Mouse (Mus musculus): ENCODE data around the gene Fgf5. TPM values are rescaled to one million over a fixed set of nuclear protein-coding genes. Genes with fewer than 3 reads are reported as not detected.

Gene Fgf5
- polyA plus RNA-seq, 1 experiment from 2014 or later = 0.55 TPM

- Histone ChIP-seq H3K4me1 (replicated peaks; ENCODE audit: control insufficient read depth, insufficient read depth) (no peaks in the 10 kb centered on the region), H3K27ac (replicated peaks) (no peak overlapping the region), H3K9me3 (ENCODE audit: control insufficient read depth, low read length) (no peaks in the 10 kb centered on the region), H3K36me3 (ENCODE audit: control insufficient read depth, insufficient read depth, low read length) (no peaks in the 10 kb centered on the region), H3K27me3 (ENCODE audit: control insufficient read depth, insufficient read depth, low read length) (peaks cover 2% of the 10 kb centered on the region; the same call in 1 of the 2 replicates), H3K9ac (ENCODE audit: low read length) (no peak overlapping the region), H3K4me3 (ENCODE audit: low read depth, low read length) (no peak overlapping the region), H3K4me2 (replicated peaks; ENCODE audit: low read depth) (no peak overlapping the region)
- DNase-seq (ENCODE audit: low spot score) = no peak
- ATAC-seq (ENCODE audit: low FRiP score, low TSS enrichment) = no peak
- TF ChIP-seq CTCF (IDR thresholded peaks at IDR 0.05; ENCODE audit: low read depth) = no peak
- WGBS = 11% methylated on average over 12 of the region's 12 CpGs
Observed at GRCm38 (mm10) chr5:98255176-98255575, 1.2 kb downstream of the Fgf5 start.

- ATAC-seq (ENCODE audit: low FRiP score, low TSS enrichment) (no peak), DNase-seq (ENCODE audit: low spot score) (no peak)
- no peak overlapping the region for H3K27ac ChIP-seq (replicated peaks)
- H3K4me2 ChIP-seq (replicated peaks; ENCODE audit: low read depth) = no peak overlapping the region
- 16% methylated on average over 18 of the region's 18 CpGs for WGBS
- TF ChIP-seq CTCF (IDR thresholded peaks at IDR 0.05; ENCODE audit: low read depth) (no peak), EP300 (optimal IDR thresholded peaks at IDR 0.05) (no peak)
- no peaks in the 10 kb centered on the region for H3K4me1 ChIP-seq (replicated peaks; ENCODE audit: control insufficient read depth, insufficient read depth)
- H3K9me3 ChIP-seq (ENCODE audit: control insufficient read depth, low read length) = no peaks in the 10 kb centered on the region
- H3K4me3 ChIP-seq (ENCODE audit: low read depth, low read length) = no peak overlapping the region
- H3K9ac ChIP-seq (ENCODE audit: low read length) = no peak overlapping the region
- H3K27me3 ChIP-seq (ENCODE audit: control insufficient read depth, insufficient read depth, low read length) = peaks cover 2% of the 10 kb centered on the region; the same call in 1 of the 2 replicates
- H3K36me3 ChIP-seq (ENCODE audit: control insufficient read depth, insufficient read depth, low read length) = no peaks in the 10 kb centered on the region
Observed at GRCm38 (mm10) chr5:98255760-98256490, 1.9 kb downstream of the Fgf5 start.

- ATAC-seq (ENCODE audit: low FRiP score, low TSS enrichment) = no peak
- no peak for DNase-seq (ENCODE audit: low spot score)
- Histone ChIP-seq H3K9me3 (ENCODE audit: control insufficient read depth, low read length) (no peaks in the 10 kb centered on the region), H3K27ac (replicated peaks) (no peak overlapping the region), H3K27me3 (ENCODE audit: control insufficient read depth, insufficient read depth, low read length) (no peaks in the 10 kb centered on the region), H3K4me2 (replicated peaks; ENCODE audit: low read depth) (no peak overlapping the region), H3K36me3 (ENCODE audit: control insufficient read depth, insufficient read depth, low read length) (no peaks in the 10 kb centered on the region), H3K9ac (ENCODE audit: low read length) (no peak overlapping the region), H3K4me3 (ENCODE audit: low read depth, low read length) (no peak overlapping the region), H3K4me1 (replicated peaks; ENCODE audit: control insufficient read depth, insufficient read depth) (no peaks in the 10 kb centered on the region)
- TF ChIP-seq EP300 (optimal IDR thresholded peaks at IDR 0.05) (no peak), CTCF (IDR thresholded peaks at IDR 0.05; ENCODE audit: low read depth) (no peak)
- 91% methylated on average over 21 of the region's 21 CpGs for WGBS
Observed at GRCm38 (mm10) chr5:98275318-98275818, 21.4 kb downstream of the Fgf5 start.

- WGBS = 60% methylated on average over 9 of the region's 9 CpGs
- Histone ChIP-seq H3K4me3 (ENCODE audit: low read depth, low read length) (no peak overlapping the region), H3K4me1 (replicated peaks; ENCODE audit: control insufficient read depth, insufficient read depth) (no peaks in the 10 kb centered on the region), H3K9ac (ENCODE audit: low read length) (no peak overlapping the region), H3K27ac (replicated peaks) (no peak overlapping the region), H3K4me2 (replicated peaks; ENCODE audit: low read depth) (no peak overlapping the region), H3K9me3 (ENCODE audit: control insufficient read depth, low read length) (no peaks in the 10 kb centered on the region), H3K27me3 (ENCODE audit: control insufficient read depth, insufficient read depth, low read length) (no peaks in the 10 kb centered on the region), H3K36me3 (ENCODE audit: control insufficient read depth, insufficient read depth, low read length) (no peaks in the 10 kb centered on the region)
- TF ChIP-seq CTCF (IDR thresholded peaks at IDR 0.05; ENCODE audit: low read depth) = no peak
- no peak for TF ChIP-seq EP300 (optimal IDR thresholded peaks at IDR 0.05)
- no peak for ATAC-seq (ENCODE audit: low FRiP score, low TSS enrichment)
- DNase-seq (ENCODE audit: low spot score) = no peak
Observed at GRCm38 (mm10) chr5:98281993-98282392, 28.0 kb downstream of the Fgf5 start.

GRCm38 (mm10) chr5:98283696-98284478, 29.9 kb downstream of the Fgf5 start:
- Histone ChIP-seq H3K4me2 (replicated peaks; ENCODE audit: low read depth) (no peak overlapping the region), H3K36me3 (ENCODE audit: control insufficient read depth, insufficient read depth, low read length) (no peaks in the 10 kb centered on the region), H3K9ac (ENCODE audit: low read length) (no peak overlapping the region), H3K4me3 (ENCODE audit: low read depth, low read length) (no peak overlapping the region), H3K4me1 (replicated peaks; ENCODE audit: control insufficient read depth, insufficient read depth) (no peaks in the 10 kb centered on the region), H3K27ac (replicated peaks) (no peak overlapping the region), H3K27me3 (ENCODE audit: control insufficient read depth, insufficient read depth, low read length) (no peaks in the 10 kb centered on the region), H3K9me3 (ENCODE audit: control insufficient read depth, low read length) (no peaks in the 10 kb centered on the region)
- DNase-seq (ENCODE audit: low spot score) (no peak), ATAC-seq (ENCODE audit: low FRiP score, low TSS enrichment) (no peak)
- no peak for TF ChIP-seq EP300 (optimal IDR thresholded peaks at IDR 0.05)
- no peak for TF ChIP-seq CTCF (IDR thresholded peaks at IDR 0.05; ENCODE audit: low read depth)
- WGBS = 24% methylated on average over 17 of the region's 17 CpGs

GRCm38 (mm10) chr5:98290642-98291041, 36.7 kb downstream of the Fgf5 start:
- TF ChIP-seq EP300 (optimal IDR thresholded peaks at IDR 0.05) (no peak), CTCF (IDR thresholded peaks at IDR 0.05; ENCODE audit: low read depth) (no peak)
- ATAC-seq (ENCODE audit: low FRiP score, low TSS enrichment) (no peak), DNase-seq (ENCODE audit: low spot score) (no peak)
- WGBS = 83% methylated on average over 8 of the region's 8 CpGs
- H3K9ac ChIP-seq (ENCODE audit: low read length) = no peak overlapping the region
- H3K4me2 ChIP-seq (replicated peaks; ENCODE audit: low read depth) = no peak overlapping the region
- no peaks in the 10 kb centered on the region for H3K36me3 ChIP-seq (ENCODE audit: control insufficient read depth, insufficient read depth, low read length)
- no peaks in the 10 kb centered on the region for H3K9me3 ChIP-seq (ENCODE audit: control insufficient read depth, low read length)
- no peaks in the 10 kb centered on the region for H3K4me1 ChIP-seq (replicated peaks; ENCODE audit: control insufficient read depth, insufficient read depth)
- 0 out of 2 replicates have a peak, but pooled peaks cover 2% of the 10 kb centered on the region for H3K27me3 ChIP-seq (ENCODE audit: control insufficient read depth, insufficient read depth, low read length)
- H3K4me3 ChIP-seq (ENCODE audit: low read depth, low read length) = no peak overlapping the region
- no peak overlapping the region for H3K27ac ChIP-seq (replicated peaks)
